Mouse (Mus musculus) hindbrain, embryonic 11.5 days (tissue): Measurements from ENCODE around the gene Abat. TPM values are rescaled to one million over a fixed set of nuclear protein-coding genes. Genes with fewer than 3 reads are reported as not detected.

Source experiments
- ATAC-seq: fragments of 200-750 bp; cut with Nextera tagmentation; 2 replicates; pipeline ENCODE4 v1.8.0; 2017; ENCODE audit warnings: mild to moderate bottlenecking, moderate TSS enrichment, moderate library complexity; ENCODE audit not compliant: low FRiP score
- DNase-seq: peaks from one replicate; pipeline ENCODE4 v3.0.0-alpha.2; 2015; ENCODE audit warnings: low spot score
- H3K27ac ChIP-seq: fragments of 300-500 bp; sonication (generic); 2 replicates; pipeline ENCODE4 v1.5.1; 2014; ENCODE audit warnings: mild to moderate bottlenecking, low read depth, low read length
- H3K27me3 ChIP-seq: fragments of 300-500 bp; sonication (generic); 2 replicates; pipeline ENCODE4 v1.6.1; 2014; ENCODE audit warnings: mild to moderate bottlenecking, low read length, moderate library complexity, mixed read lengths; ENCODE audit not compliant: control insufficient read depth, insufficient read depth
- H3K36me3 ChIP-seq: fragments of 300-500 bp; sonication (generic); 2 replicates; pipeline ENCODE4 v1.6.1; 2014; ENCODE audit warnings: mild to moderate bottlenecking, low read length, moderate library complexity, mixed read lengths; ENCODE audit not compliant: control insufficient read depth, insufficient read depth
- H3K4me1 ChIP-seq: fragments of 300-500 bp; sonication (generic); replicated peaks from 2 replicates; pipeline ENCODE4 v1.6.1; 2014; ENCODE audit warnings: low read length, mixed read lengths; ENCODE audit not compliant: control insufficient read depth, insufficient read depth
- H3K4me2 ChIP-seq: fragments of 300-500 bp; sonication (generic); replicated peaks from 2 replicates; pipeline ENCODE4 v1.6.1; 2014; ENCODE audit warnings: mild to moderate bottlenecking, low read depth, low read length
- H3K4me3 ChIP-seq: fragments of 300-500 bp; sonication (generic); 2 replicates; pipeline ENCODE4 v1.5.1; 2014; ENCODE audit warnings: low read depth, low read length
- H3K9ac ChIP-seq: fragments of 300-500 bp; sonication (generic); 2 replicates; pipeline ENCODE4 v1.6.1; 2014; ENCODE audit warnings: low read depth, low read length
- H3K9me3 ChIP-seq: fragments of 300-500 bp; sonication (generic); 2 replicates; pipeline ENCODE4 v1.6.1; 2016; ENCODE audit warnings: low read length; ENCODE audit not compliant: control insufficient read depth
- WGBS: fragments of 180-500 bp; shearing (Covaris S2); extraction: QIAGEN DNeasy Blood & Tissue Kit; methylation state at CpG from one replicate; pipeline ENCODE4 v1.1.7; 2014; 5-methylcytosine and 5-hydroxymethylcytosine counted together
- polyA plus RNA-seq: library from polyadenylated mRNA; unstranded; fragments of >200 nt; fragmentation: Nextera tagmentation; extraction: Ambion mirVana; gene quantifications from 2 replicates; pipeline ENCODE4 v1.2.1, GENCODE M21; 2014

Abat gene
- polyA plus RNA-seq: 27.4 and 33.1 TPM in 2 replicates

- DNase-seq (peak; percentile 95), ATAC-seq (peak; percentile 99)
- no peaks in the 10 kb centered on the region for H3K36me3 ChIP-seq
- H3K9ac ChIP-seq: peak within 1 kb of the TSS; percentile 35
- peak within 1 kb of the TSS; percentile 38 for H3K4me2 ChIP-seq
- no peaks in the 10 kb centered on the region for H3K27me3 ChIP-seq
- WGBS: under 1% methylated on average over 40 of the region's 46 CpGs
- H3K4me1 ChIP-seq: peaks cover 6% of the 10 kb centered on the region; the same call in 1 of the 2 replicates
- no peak within 1 kb of the TSS for H3K27ac ChIP-seq
- no peaks in the 10 kb centered on the region for H3K9me3 ChIP-seq
- peak within 1 kb of the TSS; percentile 42 for H3K4me3 ChIP-seq
These were observed at the start of gene Abat for GRCm38 (mm10) chr16:8513236-8513906. Gene Abat (plus strand): TSS chr16:8513429.

- no peak overlapping the region for H3K27ac ChIP-seq
- H3K4me3 ChIP-seq: no peak overlapping the region
- H3K36me3 ChIP-seq: no peaks in the 10 kb centered on the region
- H3K9me3 ChIP-seq: no peaks in the 10 kb centered on the region
- WGBS: 82% methylated on average over 2 of the region's 2 CpGs
- no peaks in the 10 kb centered on the region for H3K27me3 ChIP-seq
- DNase-seq: no peak
- ATAC-seq: peak; percentile 76
- no peaks in the 10 kb centered on the region for H3K4me1 ChIP-seq
- peak overlapping the region; percentile 82; the same call in 1 of the 2 replicates for H3K4me2 ChIP-seq
- H3K9ac ChIP-seq: no peak overlapping the region
These were observed 43.1 kb upstream of the Abat start for GRCm38 (mm10) chr16:8470132-8470531.

GRCm38 (mm10) chr16:8470603-8471481 lies 42.4 kb upstream of the Abat start, which contains the start of gene Mettl22:
Gene Mettl22 (plus strand): TSS chr16:8470788.
- H3K36me3 ChIP-seq: no peaks in the 10 kb centered on the region
- H3K27ac ChIP-seq: peak within 1 kb of the TSS; percentile 70; the same call in 1 of the 2 replicates
- H3K4me1 ChIP-seq: no peaks in the 10 kb centered on the region
- peak within 1 kb of the TSS; percentile 82 for H3K4me2 ChIP-seq
- under 1% methylated on average over 48 of the region's 48 CpGs for WGBS
- H3K9ac ChIP-seq: peak within 1 kb of the TSS; percentile 87
- ATAC-seq (peak; percentile 98), DNase-seq (peak; percentile 95)
- H3K27me3 ChIP-seq: no peaks in the 10 kb centered on the region
- H3K9me3 ChIP-seq: no peaks in the 10 kb centered on the region
- H3K4me3 ChIP-seq: peak within 1 kb of the TSS; percentile 76

- no peak overlapping the region for H3K4me3 ChIP-seq
- no peaks in the 10 kb centered on the region for H3K27me3 ChIP-seq
- DNase-seq (no peak), ATAC-seq (no peak)
- 0 out of 2 replicates have a peak, but pooled peaks cover 3% of the 10 kb centered on the region for H3K36me3 ChIP-seq
- H3K4me2 ChIP-seq: no peak overlapping the region
- H3K4me1 ChIP-seq: no peaks in the 10 kb centered on the region
- WGBS: 94% methylated on average over 9 of the region's 9 CpGs
- no peak overlapping the region for H3K9ac ChIP-seq
- no peaks in the 10 kb centered on the region for H3K9me3 ChIP-seq
- no peak overlapping the region for H3K27ac ChIP-seq
These were observed 25.7 kb upstream of the Abat start for GRCm38 (mm10) chr16:8487396-8488005.

- no peak overlapping the region for H3K4me2 ChIP-seq
- H3K4me1 ChIP-seq: no peaks in the 10 kb centered on the region
- H3K4me3 ChIP-seq: no peak overlapping the region
- 84% methylated on average over 5 of the region's 5 CpGs for WGBS
- H3K9ac ChIP-seq: no peak overlapping the region
- no peak for ATAC-seq
- 0 out of 2 replicates have a peak, but pooled peaks cover 3% of the 10 kb centered on the region for H3K36me3 ChIP-seq
- no peak overlapping the region for H3K27ac ChIP-seq
- H3K27me3 ChIP-seq: no peaks in the 10 kb centered on the region
- no peak for DNase-seq
- no peaks in the 10 kb centered on the region for H3K9me3 ChIP-seq
These were observed 23.9 kb upstream of the Abat start for GRCm38 (mm10) chr16:8489340-8489739.

- H3K27me3 ChIP-seq: no peaks in the 10 kb centered on the region
- H3K4me3 ChIP-seq: no peak overlapping the region
- H3K36me3 ChIP-seq: no peaks in the 10 kb centered on the region
- no peaks in the 10 kb centered on the region for H3K9me3 ChIP-seq
- no peaks in the 10 kb centered on the region for H3K4me1 ChIP-seq
- no peak overlapping the region for H3K9ac ChIP-seq
- ATAC-seq (peak; percentile 53), DNase-seq (no peak)
- H3K27ac ChIP-seq: no peak overlapping the region
- no peak overlapping the region for H3K4me2 ChIP-seq
- WGBS: 45% methylated on average over 13 of the region's 13 CpGs
These were observed 21.3 kb upstream of the Abat start for GRCm38 (mm10) chr16:8491743-8492490.

- no peak overlapping the region for H3K4me2 ChIP-seq
- H3K27ac ChIP-seq: no peak overlapping the region
- no peak overlapping the region for H3K9ac ChIP-seq
- H3K36me3 ChIP-seq: no peaks in the 10 kb centered on the region
- DNase-seq (peak; percentile 83), ATAC-seq (no peak)
- 26% methylated on average over 4 of the region's 4 CpGs for WGBS
- H3K27me3 ChIP-seq: no peaks in the 10 kb centered on the region
- no peak overlapping the region for H3K4me3 ChIP-seq
- no peaks in the 10 kb centered on the region for H3K4me1 ChIP-seq
- H3K9me3 ChIP-seq: no peaks in the 10 kb centered on the region
These were observed 19.0 kb upstream of the Abat start for GRCm38 (mm10) chr16:8494268-8494667.

GRCm38 (mm10) chr16:8496967-8497366 lies 16.3 kb upstream of the Abat start:
- Histone ChIP-seq H3K4me3 (no peak overlapping the region), H3K27ac (no peak overlapping the region), H3K4me1 (no peaks in the 10 kb centered on the region), H3K27me3 (no peaks in the 10 kb centered on the region), H3K36me3 (no peaks in the 10 kb centered on the region), H3K9me3 (no peaks in the 10 kb centered on the region), H3K9ac (no peak overlapping the region), H3K4me2 (no peak overlapping the region)
- no peak for ATAC-seq
- no peak for DNase-seq
- whole genome bisulfite sequencing: 67% methylated on average over 2 of the region's 2 CpGs
